In genomic region chr1:126317874-126318607, GRCm38 (mm10) we compare ENCODE assay signal across 15 mouse cellular contexts.
A peak's percentile ranks its signal among the peaks of the same experiment; 100 is the strongest.
DNase-seq lines count a peak whose midpoint lies in the region; ATAC-seq and TF ChIP-seq lines count a peak whose summit lies in the region.
"Had no signal": no experiment of that assay in that cellular context is flagged by ENCODE, and none has a peak within 500 bp of the region (broad histone marks: within the 10 kb centered on the region; RNA-seq: fewer than 3 reads in every experiment).

No protein-coding gene starts in this region.

- no peak overlapping the region for H3K4me3 ChIP-seq in midbrain, embryonic 14.5 days (replicated peaks; ENCODE audit: low read depth, low read length)
- no peak overlapping the region for H3K4me3 ChIP-seq in midbrain, postnatal 0 days (ENCODE audit: low read depth, low read length)
- H3K4me3 ChIP-seq in liver, embryonic 11.5 days (ENCODE audit: low read depth, low read length), result no peak overlapping the region
- H3K4me3 ChIP-seq: embryonic facial prominence, embryonic 12.5 days; kidney, embryonic 15.5 days; midbrain, embryonic 13.5 days had no signal

- no peak overlapping the region for H3K27ac ChIP-seq in midbrain, embryonic 14.5 days (replicated peaks; ENCODE audit: low read depth, low read length)
- H3K27ac ChIP-seq in midbrain, postnatal 0 days (ENCODE audit: low read depth, low read length), result no peak overlapping the region
- peak overlapping the region; percentile 82 for H3K27ac ChIP-seq in liver, embryonic 11.5 days (ENCODE audit: low read depth, low read length)
- H3K27ac ChIP-seq: embryonic facial prominence, embryonic 12.5 days; hindbrain, embryonic 14.5 days; kidney, embryonic 15.5 days; midbrain, embryonic 13.5 days had no signal

- TF ChIP-seq CTCF in midbrain, postnatal 0 days (IDR thresholded peaks at IDR 0.05), result no peak

- H3K9ac ChIP-seq in midbrain, embryonic 14.5 days (replicated peaks; ENCODE audit: low read length), result no peak overlapping the region
- no peak overlapping the region for H3K9ac ChIP-seq in midbrain, postnatal 0 days (replicated peaks; ENCODE audit: low read length, poor library complexity, severe bottlenecking)
- 0 out of 2 replicates have a peak overlapping the region, but pooled peaks have one; percentile 7 for H3K9ac ChIP-seq in liver, embryonic 11.5 days (ENCODE audit: low read depth, low read length)
- H3K9ac ChIP-seq: embryonic facial prominence, embryonic 12.5 days; hindbrain, embryonic 14.5 days; kidney, embryonic 15.5 days; midbrain, embryonic 13.5 days had no signal

- peak; percentile 64 for ATAC-seq in frontal cortex, adult (ENCODE audit: low TSS enrichment)
- ATAC-seq in midbrain, embryonic 14.5 days (ENCODE audit: low FRiP score, low TSS enrichment), result no peak
- ATAC-seq in midbrain, postnatal 0 days (ENCODE audit: low FRiP score), result no peak
- ATAC-seq in liver, embryonic 11.5 days (replicated peaks; ENCODE audit: low FRiP score), result peak; percentile 95
- ATAC-seq in granulocyte monocyte progenitor cell, adult 5-6 weeks (replicated peaks; ENCODE audit: poor library complexity, severe bottlenecking), result no peak
- ATAC-seq: midbrain, embryonic 13.5 days; Patski had no signal

- no peaks in the 10 kb centered on the region for H3K27me3 ChIP-seq in midbrain, embryonic 14.5 days (ENCODE audit: control insufficient read depth, insufficient read depth, low read length)
- no peaks in the 10 kb centered on the region for H3K27me3 ChIP-seq in midbrain, postnatal 0 days (ENCODE audit: insufficient read depth, low read length)
- no peaks in the 10 kb centered on the region for H3K27me3 ChIP-seq in liver, embryonic 11.5 days (replicated peaks; ENCODE audit: control insufficient read depth, insufficient read depth, low read length)
- H3K27me3 ChIP-seq: embryonic facial prominence, embryonic 12.5 days; kidney, embryonic 15.5 days; midbrain, embryonic 13.5 days; Patski had no signal

- no peak overlapping the region for H3K4me2 ChIP-seq in midbrain, embryonic 14.5 days (ENCODE audit: low read length)
- no peak overlapping the region for H3K4me2 ChIP-seq in midbrain, postnatal 0 days (ENCODE audit: low read depth, low read length, poor library complexity, severe bottlenecking)
- H3K4me2 ChIP-seq in liver, embryonic 11.5 days, result peak overlapping the region; percentile 44
- H3K4me2 ChIP-seq: embryonic facial prominence, embryonic 12.5 days; hindbrain, embryonic 14.5 days; kidney, embryonic 15.5 days; midbrain, embryonic 13.5 days had no signal

- no peaks in the 10 kb centered on the region for H3K9me3 ChIP-seq in midbrain, embryonic 14.5 days (ENCODE audit: control insufficient read depth, low read length)
- no peaks in the 10 kb centered on the region for H3K9me3 ChIP-seq in midbrain, postnatal 0 days (ENCODE audit: low read length)
- no peaks in the 10 kb centered on the region for H3K9me3 ChIP-seq in liver, embryonic 11.5 days (ENCODE audit: control insufficient read depth, low read length)
- H3K9me3 ChIP-seq: embryonic facial prominence, embryonic 12.5 days; kidney, embryonic 15.5 days; midbrain, embryonic 13.5 days had no signal

- H3K36me3 ChIP-seq in midbrain, embryonic 14.5 days (ENCODE audit: control insufficient read depth, insufficient read depth, low read length), result no peaks in the 10 kb centered on the region
- H3K36me3 ChIP-seq in midbrain, postnatal 0 days (ENCODE audit: insufficient read depth, low read length), result no peaks in the 10 kb centered on the region
- no peaks in the 10 kb centered on the region for H3K36me3 ChIP-seq in liver, embryonic 11.5 days (ENCODE audit: control insufficient read depth, insufficient read depth, low read length)
- H3K36me3 ChIP-seq: embryonic facial prominence, embryonic 12.5 days; kidney, embryonic 15.5 days; midbrain, embryonic 13.5 days had no signal

- H3K4me1 ChIP-seq in midbrain, embryonic 14.5 days (ENCODE audit: control insufficient read depth, insufficient read depth, low read length), result no peaks in the 10 kb centered on the region
- no peaks in the 10 kb centered on the region for H3K4me1 ChIP-seq in midbrain, postnatal 0 days (ENCODE audit: insufficient read depth, low read length)
- H3K4me1 ChIP-seq in liver, embryonic 11.5 days (replicated peaks; ENCODE audit: control insufficient read depth, insufficient read depth, low read length), result peaks cover 4% of the 10 kb centered on the region; the same call in 1 of the 2 replicates
- H3K4me1 ChIP-seq: embryonic facial prominence, embryonic 12.5 days; kidney, embryonic 15.5 days; midbrain, embryonic 13.5 days had no signal

- 56% methylated on average over 11 of the region's 11 CpGs for WGBS in midbrain, embryonic 14.5 days
- WGBS in midbrain, postnatal 0 days, result 56% methylated on average over 11 of the region's 11 CpGs
- 44% methylated on average over 11 of the region's 11 CpGs for WGBS in liver, embryonic 11.5 days

- no peak for DNase-seq in frontal cortex, postnatal 36 days (ENCODE audit: low spot score in 2 of 2)
- peak; percentile 28 for DNase-seq in midbrain, embryonic 14.5 days
- DNase-seq in midbrain, postnatal 0 days (ENCODE audit: low spot score), result no peak
- DNase-seq in liver, embryonic 11.5 days (ENCODE audit: low spot score), result peak; percentile 38
- DNase-seq in retina, embryonic 14.5 days (ENCODE audit: low spot score), result peak; percentile 12
- DNase-seq in cerebellum, postnatal 36 days, result no peak
- DNase-seq: cerebellum, adult 11 months; heart, adult 18-20 months had no signal

Comparison
In these comparisons a context has a peak if more than half of its experiments do, and no peak if none do; other contexts are left out.
1. DNase-seq: peak in midbrain, embryonic 14.5 days (single experiment), liver, embryonic 11.5 days (single experiment) and retina, embryonic 14.5 days (single experiment); none in frontal cortex, postnatal 36 days (0 of 2), midbrain, postnatal 0 days (single experiment) and cerebellum, postnatal 36 days (0 of 2).
2. ATAC-seq: peak in frontal cortex, adult (single experiment) and liver, embryonic 11.5 days (single experiment); none in midbrain, embryonic 14.5 days (single experiment), midbrain, postnatal 0 days (single experiment) and granulocyte monocyte progenitor cell, adult 5-6 weeks (single experiment).